Comparison of ENCODE assay signal across 9 mouse cellular contexts in the genomic region with DNA sequence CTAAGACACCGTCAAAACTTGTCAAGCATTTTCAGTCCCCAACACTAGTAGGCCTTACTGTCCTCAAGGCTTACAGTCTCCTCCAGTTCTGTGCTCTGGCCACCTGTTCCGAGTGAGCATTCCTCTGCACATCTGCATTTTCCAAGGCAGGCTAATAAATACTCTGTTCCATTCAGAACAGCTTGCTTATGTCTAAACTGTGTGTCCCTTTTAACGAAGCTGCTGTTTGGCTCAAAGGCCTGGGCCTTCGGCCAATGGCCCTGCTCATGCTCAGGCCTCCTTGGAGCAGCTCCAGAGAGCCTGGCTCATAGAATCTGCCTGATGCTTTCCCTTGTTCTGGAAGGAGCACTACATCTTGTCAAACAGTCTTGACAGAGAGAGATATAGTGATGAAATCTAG.
DNase-seq lines count a peak whose midpoint lies in the region; ATAC-seq lines count a peak whose summit lies in the region.
"Had no signal": no experiment of that assay in that cellular context is flagged by ENCODE, and none has a peak within 500 bp of the region (broad histone marks: within the 10 kb centered on the region; RNA-seq: fewer than 3 reads in every experiment).

No protein-coding gene starts in this region.

- 71% methylated on average over 4 of the region's 4 CpGs for WGBS in hindbrain, embryonic 14.5 days
- 90% methylated on average over 4 of the region's 4 CpGs for WGBS in hindbrain, embryonic 10.5 days
- WGBS in lung, embryonic 16.5 days: 56% methylated on average over 4 of the region's 4 CpGs

- H3K27ac ChIP-seq in hindbrain, embryonic 14.5 days: no peak overlapping the region
- H3K27ac ChIP-seq in hindbrain, embryonic 10.5 days: no peak overlapping the region
- no peak overlapping the region for H3K27ac ChIP-seq in lung, embryonic 16.5 days (ENCODE audit: low read length)
- H3K27ac ChIP-seq: macrophage had no signal

- H3K4me3 ChIP-seq in hindbrain, embryonic 14.5 days (replicated peaks; ENCODE audit: low read length): no peak overlapping the region
- H3K4me3 ChIP-seq in hindbrain, embryonic 10.5 days: no peak overlapping the region
- no peak overlapping the region for H3K4me3 ChIP-seq in lung, embryonic 16.5 days (ENCODE audit: low read length)

- H3K4me2 ChIP-seq in hindbrain, embryonic 14.5 days (replicated peaks): no peak overlapping the region
- H3K4me2 ChIP-seq in lung, embryonic 16.5 days (ENCODE audit: low read depth, low read length): no peak overlapping the region

- H3K27me3 ChIP-seq in hindbrain, embryonic 14.5 days (ENCODE audit: control insufficient read depth, insufficient read depth, low read length): no peaks in the 10 kb centered on the region
- no peaks in the 10 kb centered on the region for H3K27me3 ChIP-seq in hindbrain, embryonic 10.5 days (ENCODE audit: insufficient read depth, poor library complexity, severe bottlenecking)
- H3K27me3 ChIP-seq in lung, embryonic 16.5 days (ENCODE audit: control insufficient read depth, insufficient read depth, low read depth, low read length): no peaks in the 10 kb centered on the region

- H3K4me1 ChIP-seq in hindbrain, embryonic 14.5 days (replicated peaks; ENCODE audit: control insufficient read depth, insufficient read depth, low read length): 0 out of 2 replicates have a peak, but pooled peaks cover 2% of the 10 kb centered on the region
- peaks cover 3% of the 10 kb centered on the region for H3K4me1 ChIP-seq in hindbrain, embryonic 10.5 days (replicated peaks)
- H3K4me1 ChIP-seq in lung, embryonic 16.5 days (replicated peaks; ENCODE audit: control insufficient read depth, insufficient read depth, low read length): peaks cover 9% of the 10 kb centered on the region

- no peak overlapping the region for H3K9ac ChIP-seq in hindbrain, embryonic 14.5 days
- H3K9ac ChIP-seq in lung, embryonic 16.5 days (ENCODE audit: low read length): no peak overlapping the region

- no peak for ATAC-seq in hindbrain, embryonic 14.5 days (ENCODE audit: low FRiP score)
- peak; percentile 93 for ATAC-seq in lung, embryonic 16.5 days (ENCODE audit: low read depth)
- ATAC-seq in megakaryocyte, adult 5-6 weeks (ENCODE audit: poor library complexity, severe bottlenecking): no peak

- DNase-seq in hindbrain, embryonic 14.5 days (ENCODE audit: low spot score): peak; percentile 60
- DNase-seq in hindbrain, embryonic 10.5 days (ENCODE audit: low spot score): no peak
- peak; percentile 82 for DNase-seq in adrenal gland, postnatal 10 days
- peak; percentile 81 for DNase-seq in gastrocnemius, postnatal 25 days
- peak; percentile 81 for DNase-seq in kidney, adult 18-20 months
- peak; percentile 26 for DNase-seq in urinary bladder, adult 2 months (ENCODE audit: low spot score)

- no peaks in the 10 kb centered on the region for H3K36me3 ChIP-seq in hindbrain, embryonic 14.5 days (replicated peaks; ENCODE audit: control insufficient read depth, insufficient read depth)
- no peaks in the 10 kb centered on the region for H3K36me3 ChIP-seq in hindbrain, embryonic 10.5 days
- no peaks in the 10 kb centered on the region for H3K36me3 ChIP-seq in lung, embryonic 16.5 days (ENCODE audit: control insufficient read depth, insufficient read depth, low read length)

- no peaks in the 10 kb centered on the region for H3K9me3 ChIP-seq in hindbrain, embryonic 14.5 days (ENCODE audit: control insufficient read depth, low read length)
- no peaks in the 10 kb centered on the region for H3K9me3 ChIP-seq in hindbrain, embryonic 10.5 days
- H3K9me3 ChIP-seq in lung, embryonic 16.5 days (ENCODE audit: control insufficient read depth, low read length): no peaks in the 10 kb centered on the region
